Mouse (Mus musculus): ENCODE data around the gene Col2a1.

DNA sequence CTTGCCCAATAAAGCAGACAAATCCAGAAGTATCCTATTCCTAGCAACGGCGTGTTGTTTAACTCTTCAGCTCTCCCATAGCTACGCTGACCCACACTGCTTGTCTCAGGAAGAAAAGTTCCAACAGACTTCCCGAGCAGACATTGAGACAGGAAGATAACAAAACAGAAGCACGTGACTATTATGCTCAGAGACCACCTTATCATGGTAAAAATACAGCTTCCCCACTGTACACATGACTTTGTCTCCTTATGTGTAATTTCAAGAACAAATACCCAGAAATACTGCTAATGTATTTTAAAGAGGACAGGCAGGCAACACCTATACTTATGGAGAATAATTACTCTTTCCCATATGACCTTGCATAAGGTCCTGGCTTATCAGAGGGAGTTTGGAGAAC is 47.2 kb upstream of the Col2a1 start:
- TF ChIP-seq CTCF (IDR thresholded peaks at IDR 0.05; ENCODE audit: borderline replicate concordance, insufficient read depth, low read length) (no peak), POLR2A (IDR thresholded peaks at IDR 0.05; ENCODE audit: low read depth, low read length) (no peak)

All from embryonic fibroblast, embryonic 13.5 days (primary cell).